10 mouse cellular contexts compared by ENCODE assay signal in the genomic region with DNA sequence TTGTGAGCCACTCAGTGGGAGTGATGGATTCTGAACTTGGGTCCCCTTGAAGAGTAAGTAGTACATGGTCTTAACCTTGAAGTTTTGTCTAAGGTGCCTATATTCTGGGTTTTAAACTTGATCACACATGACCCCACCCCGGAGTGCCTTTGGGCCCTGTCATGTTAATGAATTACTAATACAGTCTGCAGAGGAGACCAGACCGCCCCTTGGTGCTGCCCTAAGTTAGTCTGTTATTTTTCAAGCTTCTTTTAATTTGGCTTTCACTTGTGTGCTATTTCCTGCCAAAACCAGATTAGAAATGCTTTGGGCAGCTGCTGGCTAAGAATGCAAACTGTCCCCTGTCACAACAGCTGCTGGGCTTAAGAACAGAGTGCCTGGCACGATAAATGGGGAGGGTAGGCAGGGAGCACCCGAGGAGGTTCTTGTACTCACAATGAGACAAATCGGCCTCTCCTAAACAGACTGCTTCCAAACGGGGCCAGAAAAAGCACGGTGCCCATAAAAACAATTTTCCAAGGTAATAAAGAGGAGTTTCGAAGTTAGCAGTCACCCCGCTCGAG. TPM values are rescaled to one million over a fixed set of nuclear protein-coding genes. Genes with fewer than 3 reads are reported as not detected.
DNase-seq lines count a peak whose midpoint lies in the region; ATAC-seq and TF ChIP-seq lines count a peak whose summit lies in the region.
"Had no signal": no experiment of that assay in that cellular context is flagged by ENCODE, and none has a peak within 500 bp of the region (broad histone marks: within the 10 kb centered on the region; RNA-seq: fewer than 3 reads in every experiment).

No protein-coding gene starts in this region.

- no peak overlapping the region for H3K4me3 ChIP-seq in hindbrain, embryonic 14.5 days (replicated peaks; ENCODE audit: low read length)
- H3K4me3 ChIP-seq in hindbrain, embryonic 11.5 days (ENCODE audit: low read depth, low read length): no peak overlapping the region
- no peak overlapping the region for H3K4me3 ChIP-seq in kidney, adult 2 months (ENCODE audit: insufficient read depth, low read depth, low read length)
- H3K4me3 ChIP-seq: embryonic facial prominence, embryonic 12.5 days had no signal

- 0 out of 2 replicates have a peak, but pooled peaks have one; percentile 31 for ATAC-seq in hindbrain, embryonic 14.5 days (ENCODE audit: low FRiP score)
- no peak for ATAC-seq in hindbrain, embryonic 11.5 days (ENCODE audit: low FRiP score)

- no peaks in the 10 kb centered on the region for H3K27me3 ChIP-seq in hindbrain, embryonic 14.5 days (ENCODE audit: control insufficient read depth, insufficient read depth, low read length)
- H3K27me3 ChIP-seq in hindbrain, embryonic 11.5 days (ENCODE audit: control insufficient read depth, insufficient read depth, low read length): no peaks in the 10 kb centered on the region
- no peaks in the 10 kb centered on the region for H3K27me3 ChIP-seq in kidney, adult 2 months (replicated peaks; ENCODE audit: control insufficient read depth, insufficient read depth, low read length)
- H3K27me3 ChIP-seq: embryonic facial prominence, embryonic 12.5 days had no signal

- no peak overlapping the region for H3K9ac ChIP-seq in hindbrain, embryonic 14.5 days
- no peak overlapping the region for H3K9ac ChIP-seq in hindbrain, embryonic 11.5 days (ENCODE audit: low read depth, low read length)
- H3K9ac ChIP-seq: embryonic facial prominence, embryonic 12.5 days had no signal

- no peak for TF ChIP-seq POLR2A in kidney, adult 2 months (IDR thresholded peaks at IDR 0.05; ENCODE audit: low read depth, low read length)

- WGBS in hindbrain, embryonic 14.5 days: 73% methylated on average over 10 of the region's 10 CpGs
- WGBS in hindbrain, embryonic 11.5 days: 86% methylated on average over 10 of the region's 10 CpGs
- WGBS in kidney, adult 2 months: 40% methylated on average over 10 of the region's 10 CpGs

- DNase-seq in hindbrain, embryonic 14.5 days (ENCODE audit: low spot score): no peak
- DNase-seq in hindbrain, embryonic 11.5 days (ENCODE audit: low spot score): no peak
- DNase-seq in right cerebral cortex, postnatal 10 days (ENCODE audit: low spot score in 2 of 2): peak; percentile 37 to 58
- DNase-seq in right cerebral cortex, postnatal 36 days (ENCODE audit: low spot score in 2 of 2): no peak
- DNase-seq in kidney, adult 2 months: peak; percentile 69
- no peak for DNase-seq in thymus, postnatal 36 days
- no peak for DNase-seq in ovary, postnatal 14 days (ENCODE audit: low spot score)
- DNase-seq: thymus, postnatal 14 days had no signal

- no peaks in the 10 kb centered on the region for H3K4me1 ChIP-seq in hindbrain, embryonic 14.5 days (replicated peaks; ENCODE audit: control insufficient read depth, insufficient read depth, low read length)
- no peaks in the 10 kb centered on the region for H3K4me1 ChIP-seq in hindbrain, embryonic 11.5 days (replicated peaks; ENCODE audit: control insufficient read depth, insufficient read depth, low read length)
- no peaks in the 10 kb centered on the region; the same call in 1 of the 2 replicates for H3K4me1 ChIP-seq in kidney, adult 2 months (ENCODE audit: control insufficient read depth, insufficient read depth, low read length)
- H3K4me1 ChIP-seq: embryonic facial prominence, embryonic 12.5 days had no signal

- H3K4me2 ChIP-seq in hindbrain, embryonic 14.5 days (replicated peaks): no peak overlapping the region
- no peak overlapping the region for H3K4me2 ChIP-seq in hindbrain, embryonic 11.5 days (replicated peaks; ENCODE audit: low read depth, low read length)
- H3K4me2 ChIP-seq: embryonic facial prominence, embryonic 12.5 days had no signal

- no peaks in the 10 kb centered on the region for H3K36me3 ChIP-seq in hindbrain, embryonic 14.5 days (replicated peaks; ENCODE audit: control insufficient read depth, insufficient read depth)
- no peaks in the 10 kb centered on the region for H3K36me3 ChIP-seq in hindbrain, embryonic 11.5 days (ENCODE audit: control insufficient read depth, insufficient read depth, low read length)
- H3K36me3 ChIP-seq in kidney, adult 2 months (ENCODE audit: control insufficient read depth, insufficient read depth, low read length): no peaks in the 10 kb centered on the region
- H3K36me3 ChIP-seq: embryonic facial prominence, embryonic 12.5 days had no signal

- H3K27ac ChIP-seq in hindbrain, embryonic 14.5 days: no peak overlapping the region
- H3K27ac ChIP-seq in hindbrain, embryonic 11.5 days (ENCODE audit: low read depth, low read length): no peak overlapping the region
- H3K27ac ChIP-seq in kidney, adult 2 months (ENCODE audit: insufficient read depth, low read depth, low read length): no peak overlapping the region
- H3K27ac ChIP-seq: embryonic facial prominence, embryonic 12.5 days; macrophage had no signal

- H3K9me3 ChIP-seq in hindbrain, embryonic 14.5 days (ENCODE audit: control insufficient read depth, low read length): no peaks in the 10 kb centered on the region
- H3K9me3 ChIP-seq in hindbrain, embryonic 11.5 days (ENCODE audit: control insufficient read depth, low read length): no peaks in the 10 kb centered on the region
- H3K9me3 ChIP-seq: embryonic facial prominence, embryonic 12.5 days had no signal

- TF ChIP-seq CTCF in kidney, adult 2 months (conservative IDR thresholded peaks at IDR 0.05; ENCODE audit: insufficient read depth, insufficient read length, low read depth, low read length): no peak

RNA-seq across cellular contexts. Expression of gene Actn2, which starts 28.5 kb away (rescaled TPM):
- 2.0 and 3.2 TPM in 2 replicates for polyA plus RNA-seq in hindbrain, embryonic 14.5 days (2014; fragmentation: Nextera tagmentation; extraction: Ambion mirVana)
- polyA plus RNA-seq in hindbrain, embryonic 11.5 days (2014; fragmentation: Nextera tagmentation; extraction: Ambion mirVana): 3.3 and 5.8 TPM in 2 replicates
- polyA plus RNA-seq in kidney, adult 2 months (2012; rRNA removed): 2.3 and 25.0 TPM in 2 replicates
- polyA plus RNA-seq: macrophage had no signal

RNA-seq across cellular contexts. Expression of gene Mtr, which starts 54.1 kb away (rescaled TPM):
- 5.0 and 5.6 TPM in 2 replicates for polyA plus RNA-seq in hindbrain, embryonic 14.5 days (2014; fragmentation: Nextera tagmentation; extraction: Ambion mirVana)
- polyA plus RNA-seq in hindbrain, embryonic 11.5 days (2014; fragmentation: Nextera tagmentation; extraction: Ambion mirVana): 11.4 and 11.5 TPM in 2 replicates
- polyA plus RNA-seq in kidney, adult 2 months (2012; rRNA removed): 6.6 and 7.4 TPM in 2 replicates

Comparison
In these comparisons a context has a peak if more than half of its experiments do, and no peak if none do; other contexts are left out.
1. DNase-seq: peak in right cerebral cortex, postnatal 10 days (2 of 2) and kidney, adult 2 months (single experiment); none in hindbrain, embryonic 14.5 days (single experiment), hindbrain, embryonic 11.5 days (single experiment), right cerebral cortex, postnatal 36 days (0 of 2), thymus, postnatal 36 days (0 of 2) and ovary, postnatal 14 days (single experiment).